Mouse (Mus musculus): ENCODE measurements at regions not wholly inside any gene's neighbourhood (a gene's known extent, or its start where the extent isn't known, plus 50 kb on each side); places are given as distances from the start of the nearest gene placed in this dataset.

DNA sequence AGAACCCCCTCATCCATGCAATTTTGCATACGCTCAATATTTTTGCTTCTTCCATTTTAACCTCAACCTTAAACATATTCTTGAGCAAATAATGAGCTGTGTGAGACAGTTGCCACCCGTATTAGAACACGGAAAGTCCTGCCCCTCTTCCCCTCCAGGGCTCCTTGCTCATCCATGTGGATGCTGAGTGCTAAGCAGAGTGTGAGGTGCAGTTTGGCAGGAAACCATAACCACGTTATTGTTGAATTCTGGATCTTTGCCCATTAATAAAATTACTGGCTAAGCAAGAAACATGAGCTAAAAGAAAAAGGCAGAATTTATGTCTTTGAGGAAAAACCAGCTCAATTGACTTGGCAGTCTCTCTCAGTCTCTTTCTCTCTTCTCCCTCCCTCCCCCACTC is 301.4 kb downstream of the Ice1 start:
- H3K27ac ChIP-seq, result no peak overlapping the region
- DNase-seq (ENCODE audit: low spot score in 2 of 2), result no peak
- no peak for TF ChIP-seq CTCF (conservative IDR thresholded peaks at IDR 0.05)

DNA sequence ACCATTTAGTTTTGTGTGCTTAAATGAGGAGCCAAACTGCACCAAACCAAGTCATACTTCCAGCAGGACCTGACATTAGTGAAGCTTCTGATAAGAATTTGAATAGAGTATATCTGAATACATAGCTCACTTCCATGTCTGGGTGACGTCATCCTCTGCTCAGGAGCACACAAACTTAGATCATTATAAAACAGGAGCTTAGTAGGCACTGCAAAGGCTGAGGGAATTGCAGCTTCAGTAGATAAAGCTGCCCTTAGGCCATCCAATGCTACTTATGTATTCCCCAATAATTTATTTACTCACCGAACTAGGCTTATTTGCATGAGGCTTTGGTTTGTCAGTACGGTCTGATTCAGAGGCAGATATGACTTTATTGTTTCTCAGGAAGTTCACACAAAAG is 297.0 kb downstream of the Ice1 start:
- TF ChIP-seq CTCF (conservative IDR thresholded peaks at IDR 0.05), result no peak

More for the DNA sequence above, 301.4 kb downstream of the Ice1 start:
- no peak overlapping the region for H3K4me3 ChIP-seq

DNA sequence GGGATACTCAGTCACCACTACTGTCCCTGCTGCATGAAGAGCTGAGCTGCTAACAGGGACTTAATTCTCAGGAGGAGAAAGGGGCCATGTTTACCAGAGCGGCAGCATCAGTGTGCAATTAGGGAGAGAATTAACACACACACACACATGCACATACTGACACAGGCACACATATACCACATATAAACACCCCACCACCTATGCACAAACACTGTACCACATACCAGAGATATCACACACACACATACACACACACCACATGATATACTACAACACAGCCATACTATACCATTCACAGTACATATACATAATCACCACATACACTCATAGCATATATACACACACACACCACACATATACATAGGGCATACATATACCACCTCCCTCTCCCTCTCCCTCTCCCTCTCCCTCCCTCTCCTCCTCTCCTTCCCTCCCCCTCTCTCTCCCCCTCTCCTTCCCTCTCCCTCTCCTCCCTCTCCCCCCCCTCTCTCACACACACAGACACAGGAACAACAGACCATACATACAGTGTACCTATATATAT is 294.2 kb downstream of the Ice1 start:
- H3K4me3 ChIP-seq, result no peak overlapping the region
- no peak overlapping the region for H3K27ac ChIP-seq
- DNase-seq (ENCODE audit: low spot score in 2 of 2), result no peak
- TF ChIP-seq CTCF (conservative IDR thresholded peaks at IDR 0.05), result no peak

More for the DNA sequence above, 297.0 kb downstream of the Ice1 start:
- H3K4me3 ChIP-seq, result no peak overlapping the region
- DNase-seq (ENCODE audit: low spot score in 2 of 2), result no peak
- H3K27ac ChIP-seq, result no peak overlapping the region

DNA sequence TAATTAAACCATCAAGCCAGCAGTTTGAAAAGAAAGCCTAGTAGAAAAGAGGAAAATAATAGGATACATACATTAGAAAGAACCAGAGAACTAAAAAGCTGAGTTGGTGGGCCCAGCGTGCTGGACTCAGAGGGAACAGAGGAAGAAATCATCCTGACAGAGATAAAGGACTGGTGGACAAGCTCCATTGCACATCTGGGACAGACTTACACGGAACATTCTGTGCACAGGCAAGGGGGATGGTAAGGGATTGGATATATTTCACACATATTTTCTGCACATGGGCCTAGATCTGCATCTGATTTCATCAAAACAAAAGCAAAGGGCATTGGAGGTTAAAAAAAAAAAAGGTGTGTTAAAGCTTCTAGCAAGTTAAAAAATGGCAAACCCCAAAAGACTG is 293.5 kb downstream of the Ice1 start:
- Histone ChIP-seq H3K27ac (no peak overlapping the region), H3K4me3 (no peak overlapping the region)
- no peak for DNase-seq (ENCODE audit: low spot score in 2 of 2)
- TF ChIP-seq CTCF (conservative IDR thresholded peaks at IDR 0.05), result no peak

DNA sequence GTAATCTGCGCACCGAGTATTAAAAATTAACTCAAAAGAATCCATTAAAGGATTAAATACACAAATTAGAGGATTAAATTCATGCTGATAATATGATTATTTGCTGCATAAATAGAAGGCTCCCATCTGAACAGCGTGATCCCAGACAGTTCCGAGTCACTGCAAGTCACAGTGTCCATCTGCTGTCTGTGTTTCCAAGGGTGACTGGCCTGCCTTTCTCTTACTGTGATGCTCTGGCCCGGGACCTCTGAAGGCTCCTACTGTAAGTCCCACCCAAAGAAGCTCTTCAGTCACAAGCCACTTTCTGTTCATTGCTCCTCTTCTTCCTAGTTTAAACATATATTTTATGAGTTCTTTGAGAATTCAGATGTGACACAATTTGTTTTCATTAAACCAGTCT is 293.1 kb downstream of the Ice1 start:
- Histone ChIP-seq H3K4me3 (no peak overlapping the region), H3K27ac (no peak overlapping the region)
- DNase-seq (ENCODE audit: low spot score in 2 of 2), result no peak
- no peak for TF ChIP-seq CTCF (conservative IDR thresholded peaks at IDR 0.05)

DNA sequence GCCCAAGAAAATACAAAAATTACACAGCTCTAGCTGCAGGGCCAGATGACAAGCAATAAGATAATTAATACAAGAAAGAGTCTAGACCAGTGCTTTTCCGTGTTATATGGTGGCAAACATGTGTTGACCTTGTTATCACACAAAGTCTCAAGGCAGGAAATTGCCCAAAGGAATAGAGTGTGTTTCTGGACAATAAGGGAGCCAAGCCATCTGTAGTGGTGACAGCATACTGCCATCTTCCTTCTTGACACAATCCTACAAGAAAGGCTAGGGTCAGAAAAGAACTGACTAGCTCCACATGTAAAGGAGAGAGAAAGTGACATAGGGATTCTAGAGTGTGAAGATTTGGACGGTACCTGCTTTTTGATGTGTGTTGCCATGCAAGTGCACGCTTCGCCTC is 289.0 kb downstream of the Ice1 start:
- DNase-seq (ENCODE audit: low spot score in 2 of 2), result no peak
- H3K4me3 ChIP-seq, result no peak overlapping the region
- no peak for TF ChIP-seq CTCF (conservative IDR thresholded peaks at IDR 0.05)
- H3K27ac ChIP-seq, result no peak overlapping the region

DNA sequence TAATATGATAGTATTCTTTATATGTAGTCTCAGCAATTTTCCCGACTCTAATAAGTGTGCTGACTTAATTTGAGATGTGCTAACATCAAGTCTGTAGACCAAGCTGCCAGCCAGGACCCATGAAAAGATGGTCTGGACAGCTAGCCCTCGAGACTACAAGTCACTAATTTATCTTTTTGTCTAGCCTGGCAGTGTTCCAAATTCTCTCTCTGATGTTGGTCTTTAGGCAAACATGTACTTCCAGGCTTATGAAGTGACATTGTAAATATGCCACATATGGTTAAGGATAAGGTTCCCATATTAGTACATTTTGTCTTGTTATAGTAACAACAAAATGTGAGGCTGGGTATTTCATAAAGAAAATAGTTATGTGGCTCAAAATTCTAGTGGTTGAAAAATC is 288.5 kb downstream of the Ice1 start:
- no peak for TF ChIP-seq CTCF (conservative IDR thresholded peaks at IDR 0.05)
- Histone ChIP-seq H3K4me3 (no peak overlapping the region), H3K27ac (no peak overlapping the region)
- no peak for DNase-seq (ENCODE audit: low spot score in 2 of 2)

DNA sequence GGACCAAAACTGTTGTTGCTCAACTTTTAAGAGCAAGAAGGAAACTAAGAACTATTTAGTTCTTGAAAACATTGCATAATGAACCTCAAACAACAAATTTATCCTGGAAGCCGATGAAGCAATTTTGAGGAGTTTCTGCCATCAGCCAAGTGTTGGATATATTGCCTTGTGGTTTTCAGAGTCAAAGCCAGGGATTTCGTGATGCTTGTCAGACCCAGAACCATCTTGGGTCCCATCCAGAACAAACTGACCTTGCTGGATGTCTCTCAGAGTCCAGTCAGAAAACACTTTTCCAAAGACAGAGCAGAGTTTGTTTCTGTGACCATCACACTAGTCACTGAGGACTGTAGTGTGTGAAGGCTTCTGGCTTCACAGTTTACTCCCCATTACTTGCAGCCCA is 267.8 kb downstream of the Ice1 start:
- no peak for DNase-seq (ENCODE audit: low spot score in 2 of 2)
- Histone ChIP-seq H3K27ac (no peak overlapping the region), H3K4me3 (no peak overlapping the region)
- TF ChIP-seq CTCF (conservative IDR thresholded peaks at IDR 0.05), result no peak

DNA sequence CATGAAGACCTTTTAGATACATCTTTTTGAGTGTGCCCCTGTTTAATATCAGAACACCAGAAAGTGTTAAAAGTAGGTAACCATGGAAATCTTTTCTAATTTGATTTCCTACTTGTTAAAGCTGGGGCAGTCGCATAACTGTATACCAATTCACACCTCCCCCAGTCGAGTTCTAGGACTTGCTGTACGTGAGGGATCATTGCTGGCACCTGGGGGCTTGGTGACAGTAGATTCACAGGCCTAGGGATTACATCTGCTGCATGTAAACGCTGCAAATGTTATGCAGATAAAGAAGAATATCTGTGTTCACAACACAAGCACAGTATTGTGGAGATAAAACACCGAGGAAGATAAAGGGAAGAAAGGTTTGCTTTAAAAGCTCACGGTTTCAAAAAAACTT is 256.7 kb downstream of the Ice1 start:
- H3K27ac ChIP-seq, result peak overlapping the region; percentile 80
- no peak overlapping the region for H3K4me3 ChIP-seq
- peak; percentile 36 to 42 for DNase-seq (ENCODE audit: low spot score in 2 of 2)
- no peak for TF ChIP-seq CTCF (conservative IDR thresholded peaks at IDR 0.05)

DNA sequence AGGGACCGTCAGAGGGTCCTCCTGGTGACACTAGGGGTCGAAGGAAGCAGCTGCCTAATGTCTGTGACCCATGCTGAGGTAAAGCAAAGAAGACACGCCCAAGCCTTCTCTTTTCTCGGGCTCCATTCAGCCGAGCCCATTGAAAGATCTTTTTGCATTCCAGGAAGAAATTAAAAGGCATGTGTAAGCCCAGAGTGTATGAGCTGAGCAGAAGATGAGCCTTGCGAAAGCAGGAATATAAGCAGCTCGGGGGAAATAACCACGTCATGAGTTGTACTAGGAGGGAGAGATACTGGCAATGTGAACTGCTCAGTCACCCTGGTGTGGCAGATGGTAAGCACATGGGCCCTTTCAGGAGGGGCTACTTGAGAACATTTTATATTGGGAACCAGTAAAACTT is 252.1 kb downstream of the Ice1 start:
- no peak overlapping the region for H3K4me3 ChIP-seq
- TF ChIP-seq CTCF (conservative IDR thresholded peaks at IDR 0.05), result no peak
- no peak for DNase-seq (ENCODE audit: low spot score in 2 of 2)
- no peak overlapping the region for H3K27ac ChIP-seq

DNA sequence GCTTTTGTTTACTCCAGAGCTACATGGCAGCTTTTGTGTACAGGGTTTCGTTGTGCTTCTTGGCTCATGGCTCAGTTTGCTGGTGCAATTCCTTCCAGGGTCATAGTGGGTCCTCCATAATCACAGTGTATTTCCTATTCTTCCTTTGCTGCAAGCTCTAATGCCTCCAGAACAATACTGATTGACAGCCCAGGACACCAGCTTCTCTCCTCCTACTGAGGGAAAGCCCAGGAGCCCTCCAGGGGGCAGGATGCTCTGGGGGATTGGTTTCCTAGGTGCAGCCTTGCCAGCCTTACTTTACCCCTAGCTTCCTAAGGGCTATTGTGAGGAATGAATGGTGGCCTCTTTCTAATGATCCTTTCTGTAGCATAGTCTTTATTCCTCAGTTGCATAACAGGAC is 224.6 kb downstream of the Ice1 start:
- no peak overlapping the region for H3K4me3 ChIP-seq
- peak; percentile 39 for TF ChIP-seq CTCF (conservative IDR thresholded peaks at IDR 0.05)
- no peak overlapping the region for H3K27ac ChIP-seq
- no peak for DNase-seq (ENCODE audit: low spot score in 2 of 2)

DNA sequence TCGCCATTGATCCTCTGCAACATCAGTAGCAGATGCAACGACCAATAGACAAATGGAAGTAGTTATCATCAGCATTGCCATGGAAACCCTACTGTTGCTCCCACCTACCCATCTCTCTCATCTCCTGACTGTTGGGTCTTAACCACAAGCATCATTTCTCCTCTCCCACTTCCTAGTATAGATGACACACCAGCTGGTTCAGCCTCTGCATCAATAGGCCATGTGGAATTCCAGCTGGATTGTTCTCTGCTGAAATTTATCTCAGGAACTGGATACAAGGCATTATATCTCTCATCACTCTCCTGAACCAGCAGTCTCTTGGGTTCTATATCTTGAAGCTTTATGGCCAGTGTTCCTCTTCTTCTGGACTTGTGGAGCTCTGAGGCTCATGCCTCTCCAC is 219.3 kb downstream of the Ice1 start:
- DNase-seq (ENCODE audit: low spot score in 2 of 2), result peak; percentile 46 to 59

DNA sequence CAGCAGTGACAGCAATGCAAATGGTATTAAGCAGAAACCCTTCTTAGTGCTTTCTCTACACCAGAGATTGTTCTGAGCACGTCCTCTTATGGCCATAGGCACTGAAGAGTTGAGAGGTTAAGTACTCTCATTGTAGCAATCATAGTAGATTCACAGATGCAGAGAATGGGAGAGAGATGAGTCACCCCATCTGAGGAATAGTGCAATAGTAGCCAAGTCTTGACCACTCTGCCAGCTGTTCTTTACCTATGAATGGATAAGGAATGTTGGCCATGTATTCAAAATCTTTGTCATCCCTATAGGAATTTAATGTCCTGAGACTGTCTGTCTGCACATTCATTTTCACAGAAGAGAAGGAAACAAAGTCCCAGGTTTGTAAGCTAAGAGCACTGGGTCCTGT is 198.0 kb downstream of the Ice1 start:
- no peak overlapping the region for H3K27ac ChIP-seq

More for the DNA sequence above, 219.3 kb downstream of the Ice1 start:
- no peak for TF ChIP-seq CTCF (conservative IDR thresholded peaks at IDR 0.05)
- Histone ChIP-seq H3K27ac (peak overlapping the region; percentile 72; the same call in 1 of the 2 replicates), H3K4me3 (no peak overlapping the region)

DNA sequence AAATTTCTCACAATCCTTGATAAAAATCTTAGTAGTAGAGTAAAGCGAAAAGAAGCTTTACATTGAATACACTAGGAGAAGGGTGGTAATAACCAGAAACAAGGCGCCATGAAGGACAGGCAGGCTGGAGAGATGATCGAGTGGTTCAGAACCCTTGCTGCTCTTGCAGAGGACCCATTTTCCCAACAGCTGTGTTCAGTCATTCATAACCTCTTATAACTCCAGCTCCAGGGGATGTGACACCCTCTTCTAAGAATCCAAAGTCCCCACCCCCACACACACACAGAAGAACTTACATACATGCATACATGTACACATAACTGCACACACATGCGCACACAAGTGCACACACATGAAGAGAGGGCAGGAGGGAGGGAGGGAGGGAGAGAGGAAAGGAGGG is 190.5 kb downstream of the Ice1 start:
- no peak for DNase-seq (ENCODE audit: low spot score in 2 of 2)
- no peak overlapping the region for H3K4me3 ChIP-seq
- no peak for TF ChIP-seq CTCF (conservative IDR thresholded peaks at IDR 0.05)
- no peak overlapping the region for H3K27ac ChIP-seq

More for the DNA sequence above, 198.0 kb downstream of the Ice1 start:
- no peak for DNase-seq (ENCODE audit: low spot score in 2 of 2)
- no peak overlapping the region for H3K4me3 ChIP-seq
- TF ChIP-seq CTCF (conservative IDR thresholded peaks at IDR 0.05), result no peak

Data from layer of hippocampus, adult 2 months (tissue).